Mouse (Mus musculus) brain, embryonic 14.5 days (tissue): Measurements from ENCODE around the gene Vmn1r1. TPM values are rescaled to one million over a fixed set of nuclear protein-coding genes. Genes with fewer than 3 reads are reported as not detected.
"Not testable (repeated sequence)": the region's sequence is repeated elsewhere in the genome, so short reads cannot be mapped to it uniquely, and the experiment has no call there.

Source experiments
- DNase-seq: peaks from one replicate; pipeline ENCODE4 v3.0.0-alpha.2; 2011; ENCODE audit warnings: low read depth
- CTCF ChIP-seq: fragments of 200-500 bp; IDR thresholded peaks from 2 replicates; pipeline ENCODE4 v1.5.1; 2012; ENCODE audit warnings: inconsistent platforms, mild to moderate bottlenecking, moderate library complexity, borderline replicate concordance; ENCODE audit not compliant: insufficient read depth, insufficient read length; ENCODE audit errors: extremely low read depth
- POLR2A ChIP-seq: fragments of 200-500 bp; IDR thresholded peaks from 2 replicates; pipeline ENCODE4 v1.6.1; 2012; ENCODE audit warnings: mild to moderate bottlenecking, inconsistent platforms, borderline replicate concordance; ENCODE audit not compliant: poor library complexity, insufficient read depth, insufficient read length, severe bottlenecking; ENCODE audit errors: extremely low read depth
- polyA plus RNA-seq: library from polyadenylated mRNA; depleted of rRNA; stranded (reverse); fragments of >200 nt; gene quantifications from 2 replicates; pipeline ENCODE4 v1.2.3, GENCODE M21; 2012; rRNA removed

Vmn1r1 gene
- not detected in 2 replicates for polyA plus RNA-seq

DNA sequence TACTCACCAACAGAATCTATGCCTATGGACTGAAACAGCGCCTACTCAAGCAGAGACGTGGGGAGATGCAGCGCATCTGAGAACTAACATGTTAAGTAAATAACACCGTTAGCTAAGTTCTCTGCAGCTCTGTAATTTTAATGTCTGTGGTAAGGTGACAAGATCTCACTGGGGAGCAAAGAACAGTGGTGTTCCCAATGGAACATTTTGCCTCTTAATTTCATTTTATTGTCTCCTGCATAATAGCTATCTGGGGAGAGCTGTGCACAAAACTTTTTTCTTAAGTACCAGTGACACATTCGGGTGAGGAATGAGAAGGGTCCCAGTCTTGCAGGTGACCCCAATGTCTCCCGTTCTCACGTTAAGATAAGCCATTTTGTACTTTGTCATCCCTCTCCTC, at the start of gene Vmn1r1:
Gene Vmn1r1 (minus strand): TSS at position 101 of the 400 bp plus-strand sequence.
- no peak for TF ChIP-seq CTCF
- TF ChIP-seq POLR2A = no peak
- DNase-seq = no peak

DNA sequence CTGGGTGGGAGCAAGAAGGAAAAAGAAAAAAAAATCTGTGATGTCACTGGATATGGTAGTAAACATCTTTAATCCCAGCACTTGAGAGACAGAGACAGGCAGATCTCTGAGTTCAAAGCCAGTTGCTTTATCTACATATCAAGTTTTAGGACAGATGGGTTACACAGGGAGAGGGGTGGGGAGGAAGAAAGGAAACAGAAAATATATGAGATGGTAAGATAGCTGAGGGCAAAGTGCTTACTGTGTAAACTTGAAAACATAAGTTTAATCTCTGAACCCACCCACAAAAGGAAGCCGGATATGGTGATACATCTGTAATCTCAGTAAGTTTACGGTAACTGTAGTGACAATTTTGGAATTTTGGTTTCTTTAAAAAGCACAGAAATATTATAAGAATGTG, 46.0 kb upstream of the Vmn1r1 start:
- no peak for DNase-seq
- no peak for TF ChIP-seq POLR2A

DNA sequence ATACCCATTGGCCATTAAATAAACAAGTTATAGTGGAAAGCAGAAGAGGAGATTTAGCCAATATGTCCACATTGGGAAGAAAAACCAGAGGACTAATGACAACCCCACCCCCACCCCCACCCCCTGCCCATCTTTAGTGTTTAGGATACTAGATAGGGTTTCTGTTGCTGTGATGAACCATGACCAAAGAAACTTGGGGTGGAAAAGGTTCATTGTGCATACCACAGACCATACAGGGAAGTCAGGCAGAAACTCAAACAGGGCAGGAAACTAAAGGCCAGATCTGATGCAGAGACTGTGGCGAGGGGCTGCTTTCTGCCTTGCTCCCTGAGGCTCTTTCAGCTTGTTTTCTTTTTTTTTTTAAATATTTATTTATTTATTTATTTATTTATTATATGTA, 28.3 kb upstream of the Vmn1r1 start:
- no peak for TF ChIP-seq CTCF
- TF ChIP-seq POLR2A = no peak
- DNase-seq = no peak

DNA sequence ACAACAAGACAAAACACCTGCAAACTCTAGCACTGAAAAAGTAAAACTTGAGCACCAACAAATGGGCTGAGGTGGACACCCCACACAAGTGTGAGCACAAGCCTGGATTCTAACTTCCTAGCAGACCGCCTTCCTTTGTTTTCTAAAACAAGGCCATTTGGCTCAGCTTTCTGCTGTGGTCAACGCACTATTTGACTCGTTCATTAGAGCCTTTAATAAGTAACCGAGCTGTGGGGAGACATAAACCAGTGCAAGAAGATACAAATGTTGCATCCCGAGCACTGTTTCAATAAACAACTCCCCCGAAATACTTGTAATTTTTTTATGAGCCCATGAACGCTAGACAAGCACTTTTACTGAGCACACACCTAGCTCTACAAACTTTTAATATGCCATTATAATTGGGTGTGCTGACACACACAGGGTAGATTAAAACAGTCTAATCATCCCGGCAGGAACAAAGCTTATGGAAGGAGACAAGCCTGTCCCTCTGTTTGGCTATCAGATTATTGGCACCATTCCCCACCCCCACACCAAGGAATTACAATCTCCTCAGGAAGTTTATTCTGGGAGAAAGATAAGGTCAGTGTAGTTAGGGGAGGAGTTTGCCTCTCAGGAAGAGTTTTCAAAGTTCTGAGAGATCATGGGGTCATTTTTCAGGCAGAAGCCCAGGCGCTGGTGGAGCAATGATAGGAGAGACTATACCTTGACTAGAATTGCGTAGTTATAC, 27.7 kb upstream of the Vmn1r1 start:
- TF ChIP-seq POLR2A (no peak), CTCF (no peak)
- no peak for DNase-seq

DNA sequence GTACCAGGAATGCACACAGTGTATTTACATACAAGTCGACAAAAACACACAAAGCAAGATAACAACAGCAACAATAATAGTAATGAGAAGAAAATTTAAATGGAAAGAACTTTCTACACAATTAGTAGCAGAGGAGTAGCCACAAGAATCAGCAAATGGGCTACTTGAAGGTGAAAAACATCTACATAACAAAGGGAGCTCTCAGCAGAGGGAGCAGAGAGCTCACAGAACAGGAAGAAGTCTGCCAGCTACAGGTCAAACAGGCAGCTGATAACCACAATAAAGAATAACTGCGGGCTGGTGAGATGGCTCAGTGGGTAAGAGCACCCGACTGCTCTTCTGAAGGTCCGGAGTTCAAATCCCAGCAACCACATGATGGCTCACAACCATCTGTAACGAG, 26.9 kb upstream of the Vmn1r1 start:
- DNase-seq = peak; percentile 5
- TF ChIP-seq POLR2A (no peak), CTCF (no peak)

DNA sequence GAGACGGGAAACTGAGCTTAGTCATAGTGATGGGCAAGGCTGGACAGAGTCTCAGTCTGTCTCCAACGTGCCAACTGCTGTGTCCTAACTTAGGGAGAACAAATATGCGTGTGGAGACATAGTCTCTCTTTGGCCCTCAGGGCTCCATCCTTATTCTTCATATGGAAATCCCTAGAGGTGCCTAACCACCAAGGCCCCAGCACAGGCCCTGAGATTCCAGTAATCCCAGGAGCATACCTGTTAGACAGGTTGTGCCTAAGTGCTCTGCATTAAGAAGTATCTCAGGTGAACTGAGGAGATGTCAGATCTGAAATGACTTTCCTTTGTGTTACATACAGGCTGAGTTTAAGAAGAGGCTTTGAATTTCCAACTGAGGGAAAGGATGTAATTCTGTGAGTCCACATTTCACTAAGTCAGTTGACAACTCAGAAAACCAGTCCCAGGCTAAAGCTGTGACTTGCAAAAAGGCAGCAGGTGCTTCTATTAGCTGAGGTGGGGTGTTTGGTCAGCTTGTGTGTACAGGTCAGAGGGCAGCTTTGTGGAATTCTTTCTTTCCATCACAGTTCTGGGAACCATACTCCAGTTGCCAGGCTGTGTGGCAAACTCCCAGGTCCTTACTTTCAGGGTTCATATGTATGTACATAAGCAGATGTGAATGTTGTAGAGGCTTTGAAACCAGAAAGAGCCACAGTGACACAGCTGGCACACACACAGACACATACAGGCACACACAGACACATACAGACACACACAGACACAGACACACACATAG, 25.6 kb upstream of the Vmn1r1 start:
- DNase-seq = no peak
- TF ChIP-seq POLR2A (no peak), CTCF (no peak)

DNA sequence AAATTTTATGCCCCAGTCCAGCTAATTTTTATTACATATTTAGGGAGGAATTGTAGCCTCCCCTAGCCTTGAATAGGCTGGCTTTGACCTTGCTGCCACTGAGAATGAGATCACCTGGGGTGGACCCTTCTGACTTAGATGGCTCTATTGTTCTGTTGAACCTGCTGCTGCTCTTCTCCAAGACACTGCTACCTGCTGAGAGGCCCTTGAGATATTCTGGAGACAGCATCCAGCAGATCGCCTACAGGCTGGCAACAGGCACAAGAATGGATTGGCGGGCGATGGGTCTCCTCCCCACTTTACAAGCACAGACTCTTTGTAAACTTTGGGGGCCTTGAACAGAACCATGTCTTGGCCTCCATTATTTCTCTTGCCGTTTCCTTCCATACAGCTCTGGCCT, 18.2 kb upstream of the Vmn1r1 start:
- not testable (repeated sequence) for DNase-seq

DNA sequence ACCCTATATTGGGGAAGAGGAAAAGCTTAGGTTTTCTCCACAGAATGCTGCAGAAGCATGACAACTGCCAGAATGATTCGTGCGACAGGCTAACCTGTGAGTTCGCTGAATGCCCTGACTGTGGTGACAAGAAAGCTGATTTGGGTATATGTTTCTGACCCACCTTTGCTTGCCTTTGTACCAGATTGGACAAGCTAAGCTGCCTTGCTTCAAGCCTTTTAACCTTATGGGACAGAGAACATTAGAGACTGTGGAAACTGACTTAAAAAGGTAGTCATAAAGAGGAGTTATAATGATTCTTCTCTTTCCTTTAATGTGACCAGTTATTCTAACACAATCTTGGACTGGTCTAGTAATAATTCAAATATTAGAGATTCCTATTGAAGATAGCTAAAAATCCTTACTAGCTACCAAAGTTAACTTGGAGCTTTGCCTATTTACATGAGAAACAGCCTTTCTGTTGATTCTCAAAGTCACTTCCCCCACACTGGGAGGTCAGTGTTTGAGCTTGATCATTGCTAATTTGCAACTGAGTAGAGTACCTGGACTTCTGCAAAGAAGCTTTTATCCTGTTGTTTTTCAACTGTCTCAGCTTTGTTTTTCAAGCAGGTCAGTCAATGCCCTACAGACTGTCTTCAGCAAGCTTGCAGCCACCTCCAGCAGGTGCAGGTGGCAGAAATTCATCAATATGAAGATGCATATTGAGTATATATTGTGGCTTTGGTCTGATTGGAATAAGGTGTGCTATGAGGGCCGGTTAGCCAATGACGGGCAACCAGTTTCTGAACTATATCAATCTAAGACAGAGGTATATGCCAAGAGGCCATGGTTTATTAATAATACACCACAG, 17.4 kb upstream of the Vmn1r1 start:
- no peak for DNase-seq
- no peak for TF ChIP-seq POLR2A
- no peak for TF ChIP-seq CTCF

DNA sequence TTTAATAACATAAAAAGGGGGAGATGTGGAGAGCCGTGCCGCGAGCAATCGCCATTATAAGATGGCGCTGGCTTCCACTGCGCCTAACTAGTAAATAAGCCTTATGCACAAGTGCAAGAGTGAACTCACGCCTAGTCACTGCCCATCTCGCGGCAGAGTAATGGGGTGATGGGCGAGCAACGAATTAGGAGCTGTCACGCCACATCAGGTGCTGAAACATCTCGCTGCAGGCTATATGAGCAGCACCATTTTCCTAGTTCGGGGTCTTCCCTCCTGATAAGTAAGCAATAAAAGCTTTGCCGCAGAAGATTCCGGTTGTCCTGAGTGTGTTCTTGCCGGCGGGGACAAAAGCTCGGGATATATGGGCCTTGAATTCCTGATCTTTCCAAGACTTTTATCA, 12.7 kb upstream of the Vmn1r1 start:
- DNase-seq = not testable (repeated sequence)

DNA sequence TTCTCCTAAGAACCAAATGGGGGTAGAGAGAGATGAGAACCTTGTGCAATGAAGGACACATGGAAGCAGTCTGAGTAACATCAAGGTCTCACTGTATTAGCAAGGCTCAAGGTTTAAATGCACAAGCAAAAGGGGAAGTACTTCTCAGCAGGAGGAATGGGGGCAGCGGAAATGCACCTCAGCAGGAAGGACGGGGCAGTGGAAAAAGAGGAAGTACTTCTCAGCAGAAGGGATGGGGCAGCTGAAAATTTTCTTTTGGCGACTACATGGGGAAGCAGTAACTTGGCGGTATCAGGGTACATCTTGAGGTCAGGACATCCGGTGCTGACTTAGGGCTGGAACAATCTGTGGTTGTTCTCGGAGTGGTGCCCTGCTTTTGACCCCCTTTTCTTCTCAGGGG, 5.9 kb upstream of the Vmn1r1 start:
- not testable (repeated sequence) for DNase-seq

DNA sequence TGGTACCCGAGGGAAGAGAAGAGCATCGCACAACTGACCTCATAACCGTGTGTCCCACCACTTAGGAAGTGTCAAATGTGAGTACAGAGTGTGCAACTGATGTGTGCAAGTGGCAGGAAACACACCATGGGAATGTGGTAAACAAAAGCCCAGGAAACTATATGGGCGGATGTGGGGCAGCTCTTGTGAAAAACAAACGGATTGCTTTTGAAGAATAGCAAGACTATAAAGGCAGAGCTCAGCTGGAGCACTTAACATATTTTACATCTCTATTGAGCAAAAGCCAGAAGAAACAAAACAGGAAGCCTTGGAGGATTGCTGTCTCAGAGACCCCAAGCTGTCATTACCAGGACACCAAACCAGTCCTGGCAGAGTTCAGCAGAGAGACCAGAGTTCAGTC, 1.3 kb downstream of the Vmn1r1 start:
- no peak for TF ChIP-seq CTCF
- no peak for TF ChIP-seq POLR2A
- no peak for DNase-seq

DNA sequence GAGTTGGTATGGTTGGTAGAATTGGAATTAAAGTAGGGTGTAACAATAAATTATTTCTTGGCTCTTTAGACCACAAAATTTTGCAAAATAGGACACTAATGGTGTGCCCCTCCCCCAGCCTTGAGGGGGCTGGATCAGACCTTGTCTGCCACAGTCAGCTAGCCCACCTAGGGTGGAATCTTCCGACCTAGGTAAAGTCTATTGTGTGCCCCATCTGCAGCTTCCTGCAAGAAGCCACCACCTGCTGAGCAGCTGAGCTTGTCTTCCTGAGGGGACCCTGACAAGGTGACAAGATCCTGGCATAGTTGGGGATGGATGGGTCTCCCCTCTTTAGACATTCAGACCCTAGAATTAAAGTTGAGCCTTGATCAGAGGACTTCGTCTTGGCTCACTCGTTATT, 4.7 kb downstream of the Vmn1r1 start:
- DNase-seq = no peak
- TF ChIP-seq CTCF = no peak
- TF ChIP-seq POLR2A = no peak

DNA sequence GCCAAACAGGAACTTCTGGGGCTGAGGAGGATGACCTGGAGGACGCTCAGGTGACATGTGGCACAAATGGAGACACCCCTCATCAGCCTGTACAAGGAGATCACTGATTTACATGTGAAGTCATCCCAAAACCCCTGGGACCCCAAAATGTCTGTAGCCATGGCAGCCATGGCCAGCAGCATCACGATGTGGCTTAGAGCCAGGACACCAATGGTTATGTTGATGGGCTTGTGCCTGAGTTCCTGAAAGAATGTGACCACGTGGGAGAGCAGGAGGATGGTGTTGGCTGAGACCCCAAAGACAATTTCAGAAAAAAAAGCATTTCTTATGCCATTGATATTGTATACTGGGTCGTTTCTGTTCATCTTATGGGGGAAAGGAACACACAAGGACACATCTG, 6.6 kb downstream of the Vmn1r1 start:
- peak; percentile 23 for DNase-seq
- TF ChIP-seq POLR2A (no peak), CTCF (no peak)

DNA sequence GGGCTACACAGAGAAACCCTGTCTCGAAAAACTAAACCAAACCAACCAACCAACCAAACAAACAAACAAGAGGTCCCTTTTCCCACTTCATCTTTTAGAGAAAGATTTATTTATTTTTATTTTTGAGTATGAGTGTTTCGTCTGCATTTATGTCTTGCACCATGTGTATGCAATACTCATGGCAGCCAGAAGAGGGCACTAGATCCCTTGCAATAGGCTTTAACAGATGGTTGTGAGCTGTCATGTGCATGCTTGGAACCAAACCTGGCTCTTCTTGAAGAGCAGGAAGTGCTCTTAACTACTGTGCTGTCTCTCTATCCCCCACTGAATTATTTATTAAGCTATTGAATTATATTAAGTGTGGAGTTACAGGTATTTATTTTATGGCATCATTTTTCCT, 14.3 kb downstream of the Vmn1r1 start:
- TF ChIP-seq POLR2A (no peak), CTCF (peak; percentile 45; the same call in 1 of the 2 replicates)
- DNase-seq = no peak
